Mouse (Mus musculus): ENCODE results near the gene Snx29.

DNA sequence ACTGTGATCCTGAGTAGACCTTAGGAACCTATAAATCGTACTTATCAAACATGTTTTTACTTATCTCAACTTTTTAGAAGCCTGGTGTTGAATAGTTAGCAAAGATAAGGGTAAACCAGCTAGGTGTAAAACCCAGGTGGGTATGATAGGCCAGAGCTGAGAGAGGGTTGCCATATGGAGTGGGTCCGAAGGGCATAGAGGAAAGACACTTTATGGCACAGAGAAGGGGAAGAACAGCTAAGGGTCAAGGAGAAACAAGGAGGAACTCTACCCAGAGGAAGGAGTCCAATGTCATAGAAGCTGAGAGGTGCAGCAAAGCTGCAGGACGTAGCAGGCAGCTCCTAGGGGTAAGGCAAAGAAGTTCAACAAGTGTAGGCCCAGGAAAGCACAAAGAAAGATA, 244.9 kb downstream of the Snx29 start:
- TF ChIP-seq POLR2A (IDR thresholded peaks at IDR 0.05; ENCODE audit: insufficient read depth, low read depth, low read length) (no peak), EP300 (IDR thresholded peaks at IDR 0.05; ENCODE audit: insufficient read depth, low read depth, low read length) (no peak), CTCF (IDR thresholded peaks at IDR 0.05) (no peak)

All from heart, adult 2 months (tissue).